In genomic region chr3:157520433-157520832, GRCm38 (mm10) we compare ENCODE assay signal across 8 mouse cellular contexts. TPM values are rescaled to one million over a fixed set of nuclear protein-coding genes. Genes with fewer than 3 reads are reported as not detected.
A peak's percentile ranks its signal among the peaks of the same experiment; 100 is the strongest.
DNase-seq lines count a peak whose midpoint lies in the region; ATAC-seq and TF ChIP-seq lines count a peak whose summit lies in the region.

No protein-coding gene starts in this region.

- H3K36me3 ChIP-seq in forebrain, embryonic 15.5 days, result no peaks in the 10 kb centered on the region
- no peaks in the 10 kb centered on the region for H3K36me3 ChIP-seq in liver, embryonic 14.5 days (replicated peaks; ENCODE audit: control insufficient read depth, insufficient read depth, low read depth)

- H3K27me3 ChIP-seq in forebrain, embryonic 15.5 days, result 0 out of 2 replicates have a peak, but pooled peaks cover 7% of the 10 kb centered on the region
- H3K27me3 ChIP-seq in liver, embryonic 14.5 days (ENCODE audit: control insufficient read depth, insufficient read depth, low read length), result no peaks in the 10 kb centered on the region

- TF ChIP-seq CTCF in liver, embryonic 14.5 days (IDR thresholded peaks at IDR 0.05; ENCODE audit: low read depth), result peak; percentile 38; the same call in 1 of the 2 replicates

- no peaks in the 10 kb centered on the region for H3K9me3 ChIP-seq in forebrain, embryonic 15.5 days
- no peaks in the 10 kb centered on the region for H3K9me3 ChIP-seq in liver, embryonic 14.5 days (ENCODE audit: control insufficient read depth, low read length)

- H3K4me1 ChIP-seq in forebrain, embryonic 15.5 days, result no peaks in the 10 kb centered on the region
- peaks cover 0 to 3% of the 10 kb centered on the region in 2 experiments; a peak in 1 of 4 replicates for H3K4me1 ChIP-seq in liver, embryonic 14.5 days (replicated peaks; ENCODE audit: control insufficient read depth in 2 of 2, insufficient read depth in 2 of 2, low read length in 1 of 2)

- H3K9ac ChIP-seq in forebrain, embryonic 15.5 days (replicated peaks), result no peak overlapping the region
- no peak overlapping the region for H3K9ac ChIP-seq in liver, embryonic 14.5 days (replicated peaks)

- TF ChIP-seq EP300 in liver, embryonic 14.5 days (IDR thresholded peaks at IDR 0.05; ENCODE audit: low read depth), result no peak

- WGBS in forebrain, embryonic 15.5 days, result 3% methylated on average over 1 of the region's 1 CpGs
- 4% methylated on average over 1 of the region's 1 CpGs for WGBS in liver, embryonic 14.5 days (ENCODE audit: insufficient replicate concordance)

- peak; percentile 55 for DNase-seq in urinary bladder, postnatal 14 days (ENCODE audit: low spot score)
- DNase-seq in urinary bladder, adult 2 months (ENCODE audit: low spot score), result no peak
- peak; percentile 15 to 72 for DNase-seq in kidney, postnatal 36 days
- DNase-seq in liver, embryonic 14.5 days (ENCODE audit: low read depth in 3 of 3, low spot score in 3 of 3), result no peak
- peak; percentile 37 for DNase-seq in retina, postnatal 7 days (ENCODE audit: low read depth, low spot score)
- no peak for DNase-seq in spleen, adult 12 weeks (ENCODE audit: low spot score)

- peak; percentile 85 for ATAC-seq in cerebellum, adult (ENCODE audit: insufficient number of reproducible peaks, low FRiP score, low TSS enrichment)
- peak; percentile 77 for ATAC-seq in forebrain, embryonic 15.5 days (replicated peaks)
- no peak for ATAC-seq in liver, embryonic 14.5 days (ENCODE audit: insufficient read depth)

- no peak overlapping the region for H3K27ac ChIP-seq in forebrain, embryonic 15.5 days (replicated peaks)
- no peak overlapping the region for H3K27ac ChIP-seq in liver, embryonic 14.5 days

- H3K4me3 ChIP-seq in forebrain, embryonic 15.5 days, result no peak overlapping the region
- no peak overlapping the region for H3K4me3 ChIP-seq in liver, embryonic 14.5 days (ENCODE audit: insufficient read depth in 1 of 2, low read depth in 2 of 2, low read length in 2 of 2)

- H3K4me2 ChIP-seq in forebrain, embryonic 15.5 days (replicated peaks), result no peak overlapping the region
- H3K4me2 ChIP-seq in liver, embryonic 14.5 days (ENCODE audit: low read depth), result no peak overlapping the region

RNA-seq across cellular contexts. Expression of gene Zranb2, which starts 13.5 kb away (rescaled TPM):
- 63.6 and 79.9 TPM in 2 replicates for polyA plus RNA-seq in urinary bladder, adult 2 months (2012; rRNA removed)
- 115 and 126 TPM in 2 replicates for polyA plus RNA-seq in forebrain, embryonic 15.5 days (2015; fragmentation: Nextera tagmentation; extraction: Ambion mirVana)
- polyA plus RNA-seq in liver, embryonic 14.5 days (2012; rRNA removed), result 18.7 and 31.8 TPM in 2 replicates
- polyA plus RNA-seq in liver, embryonic 14.5 days (2014; fragmentation: Nextera tagmentation; extraction: Ambion mirVana), result 44.0 and 46.2 TPM in 2 replicates

RNA-seq across cellular contexts. Expression of gene Ptger3, which starts 46.3 kb away (rescaled TPM):
- 4.7 and 5.3 TPM in 2 replicates for polyA plus RNA-seq in urinary bladder, adult 2 months (2012; rRNA removed)
- polyA plus RNA-seq in forebrain, embryonic 15.5 days (2015; fragmentation: Nextera tagmentation; extraction: Ambion mirVana), result 2.4 and 2.5 TPM in 2 replicates
- polyA plus RNA-seq in liver, embryonic 14.5 days (2012; rRNA removed), result 1.0 and 1.4 TPM in 2 replicates
- polyA plus RNA-seq in liver, embryonic 14.5 days (2014; fragmentation: Nextera tagmentation; extraction: Ambion mirVana), result 2.3 and 2.5 TPM in 2 replicates

Comparison
In these comparisons a context has a peak if more than half of its experiments do, and no peak if none do; other contexts are left out.
1. DNase-seq: peak in urinary bladder, postnatal 14 days (single experiment), kidney, postnatal 36 days (2 of 2) and retina, postnatal 7 days (single experiment); none in urinary bladder, adult 2 months (single experiment), liver, embryonic 14.5 days (0 of 3) and spleen, adult 12 weeks (single experiment).